Mouse (Mus musculus): ENCODE results near the gene Lef1. TPM values are rescaled to one million over a fixed set of nuclear protein-coding genes. Genes with fewer than 3 reads are reported as not detected.
A peak's percentile ranks its signal among the peaks of the same experiment; 100 is the strongest.

Gene Lef1
- polyA plus RNA-seq, 1 experiment from 2014 or later, result 3.5 TPM

DNA sequence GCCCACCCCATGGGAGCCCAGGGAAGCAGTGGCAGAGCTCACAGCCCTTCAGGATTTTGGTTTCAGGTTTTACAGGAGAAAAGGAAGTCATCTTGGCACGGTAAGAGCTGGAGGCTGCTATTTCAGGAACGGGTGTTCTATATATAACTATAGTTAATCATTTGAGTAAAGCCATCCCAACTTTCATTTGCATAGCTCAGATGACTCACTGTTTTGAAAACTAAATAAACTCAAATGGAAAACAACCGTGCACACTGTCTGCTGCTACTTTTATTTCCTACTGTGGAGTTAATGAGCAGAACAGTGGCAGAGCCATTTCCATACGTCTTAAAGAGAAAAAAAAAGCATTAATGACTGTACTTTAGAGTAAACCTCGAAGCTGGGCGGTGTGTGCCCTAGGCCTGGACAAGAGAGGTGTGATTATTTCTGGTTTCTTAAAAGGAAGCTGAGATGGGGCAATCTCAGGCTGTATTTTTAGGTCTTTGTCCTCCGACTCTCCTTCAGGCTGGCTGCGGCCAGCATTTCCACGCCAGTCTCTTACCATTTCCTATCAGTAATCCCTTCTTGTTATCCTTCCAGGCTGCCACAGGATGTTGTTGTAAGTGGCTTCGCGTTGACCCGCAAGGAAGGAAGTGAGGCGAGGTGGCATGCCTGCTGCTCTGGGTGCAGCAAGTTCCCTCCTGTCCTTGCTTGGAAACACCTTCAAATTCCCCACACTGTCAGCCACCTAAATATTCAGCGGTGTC, 29.2 kb downstream of the Lef1 start:
- H3K27me3 ChIP-seq, result no peaks in the 10 kb centered on the region
- ChIA-PET POLR2A (interaction anchor here (0.9 to 1.5 kb wide), 2 partner anchors 29 to 120 kb away, joined by 3 to 6 read pairs; partner anchors contain the start of gene Lef1), CTCF (interaction anchor here (0.8 to 1.6 kb wide), 5 partner anchors 9 to 23 kb away, joined by 3 to 7 read pairs (median 3); no protein-coding TSS in a partner anchor)
- ATAC-seq (peak; percentile 89), DNase-seq (ENCODE audit: low read depth, low spot score) (peak; percentile 69)
- in situ Hi-C loops (cut with MboI; ENCODE audit: low pct_unique_long_range_greater_than_20kb), result no loop called here
- no peak for TF ChIP-seq CTCF (IDR thresholded peaks at IDR 0.05)

DNA sequence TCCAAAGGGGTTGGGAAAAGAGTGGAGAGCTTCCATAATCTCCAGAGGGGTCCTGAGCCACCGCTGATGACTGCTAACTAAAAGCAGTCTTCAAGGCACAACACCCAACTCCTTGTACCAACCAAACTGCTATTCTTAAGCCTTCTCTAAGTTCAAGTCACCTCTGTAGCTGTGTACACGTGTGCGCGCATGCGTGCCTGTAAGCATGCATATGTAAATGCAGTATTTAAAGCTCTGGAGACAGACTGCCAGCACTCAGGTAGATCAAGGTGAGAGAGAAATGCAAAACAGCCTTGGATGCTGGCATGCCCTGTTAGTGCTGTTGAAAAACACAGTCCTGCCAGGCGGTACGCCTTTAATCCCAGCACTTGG, 29.8 kb downstream of the Lef1 start:
- no peaks in the 10 kb centered on the region for H3K27me3 ChIP-seq
- CTCF ChIA-PET, result interaction anchor here (1.2 to 1.6 kb wide), 3 partner anchors 12 to 23 kb away, joined by 3 read pairs; no protein-coding TSS in a partner anchor
- POLR2A ChIA-PET, result interaction anchor here (1.5 kb wide), 1 partner anchor 30 kb away, joined by 6 read pairs; the partner anchor contains the start of gene Lef1
- TF ChIP-seq CTCF (IDR thresholded peaks at IDR 0.05), result no peak
- ATAC-seq (no peak), DNase-seq (ENCODE audit: low read depth, low spot score) (no peak)
- in situ Hi-C loops (cut with MboI; ENCODE audit: low pct_unique_long_range_greater_than_20kb), result no loop called here

DNA sequence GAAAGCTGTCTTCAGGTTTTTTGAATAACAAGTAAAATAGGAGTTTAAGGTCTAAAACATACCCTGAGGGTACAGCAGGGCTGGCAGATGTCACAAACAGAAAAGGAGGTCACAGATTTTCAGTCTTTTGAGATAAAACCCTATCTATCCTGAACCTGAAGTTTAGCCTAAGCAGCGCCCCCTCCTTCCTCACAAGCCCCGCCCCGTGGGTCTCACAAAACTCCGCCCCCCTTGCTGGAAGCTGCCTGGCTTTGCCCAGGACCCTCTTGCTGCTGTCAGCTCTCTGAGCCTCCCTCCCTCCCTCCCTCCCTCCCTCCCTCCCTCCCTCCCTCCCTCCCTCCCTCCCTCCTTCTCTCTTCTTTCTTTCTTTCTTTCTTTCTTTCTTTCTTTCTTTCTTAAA, 31.3 kb downstream of the Lef1 start:
- TF ChIP-seq CTCF (IDR thresholded peaks at IDR 0.05), result no peak
- no peaks in the 10 kb centered on the region for H3K27me3 ChIP-seq
- ATAC-seq (no peak), DNase-seq (ENCODE audit: low read depth, low spot score) (no peak)
- CTCF ChIA-PET, result no interaction called here
- POLR2A ChIA-PET, result interaction anchor here (0.6 kb wide), 1 partner anchor 380 kb away, joined by 3 read pairs; no protein-coding TSS in a partner anchor
- in situ Hi-C loops (cut with MboI; ENCODE audit: low pct_unique_long_range_greater_than_20kb), result no loop called here

DNA sequence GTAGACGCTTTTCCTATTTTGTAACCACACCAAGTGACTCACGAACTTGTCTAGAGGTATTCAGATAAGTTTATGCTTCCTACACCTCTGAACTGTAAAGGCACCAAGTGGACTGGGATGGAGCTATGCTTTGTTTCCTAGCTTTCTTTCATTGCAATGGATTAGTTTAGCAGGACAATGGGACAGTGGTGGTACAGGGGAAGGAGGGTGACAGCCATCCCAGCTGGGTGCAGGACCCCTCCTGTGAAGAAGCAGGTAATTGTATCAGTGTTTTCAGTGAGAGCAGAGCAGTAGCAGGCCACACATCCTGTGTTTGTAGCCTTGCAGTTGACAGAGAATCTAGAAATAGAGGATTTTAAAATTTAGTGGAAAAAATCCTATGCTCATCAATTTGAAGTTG, 34.0 kb downstream of the Lef1 start:
- POLR2A ChIA-PET, result no interaction called here
- DNase-seq (ENCODE audit: low read depth, low spot score), result no peak
- in situ Hi-C loops (cut with MboI; ENCODE audit: low pct_unique_long_range_greater_than_20kb), result no loop called here
- H3K27me3 ChIP-seq, result no peaks in the 10 kb centered on the region
- no peak for TF ChIP-seq CTCF (IDR thresholded peaks at IDR 0.05)
- no peak for ATAC-seq
- CTCF ChIA-PET, result interaction anchor here (1.3 kb wide), 1 partner anchor 11 kb away, joined by 3 read pairs; no protein-coding TSS in a partner anchor

DNA sequence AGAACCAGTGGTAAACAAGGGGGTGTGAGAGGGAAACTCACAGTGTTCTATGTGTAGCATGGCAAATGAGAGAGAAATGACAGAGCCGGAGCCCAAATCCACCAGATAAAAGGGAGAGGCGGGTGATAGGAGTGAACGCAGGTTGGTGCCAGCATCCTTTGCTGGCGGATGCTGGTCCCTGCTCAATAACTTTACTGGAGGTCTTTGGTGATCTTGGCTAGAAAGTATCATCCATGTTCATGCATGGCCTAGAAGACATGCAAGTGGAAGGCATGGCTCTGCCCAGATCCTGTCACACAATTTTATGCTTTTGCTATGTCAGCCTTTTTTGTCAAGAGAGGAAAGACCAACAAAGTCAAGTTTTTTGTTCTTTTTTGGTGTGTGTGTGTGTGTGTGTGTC, 42.6 kb downstream of the Lef1 start:
- TF ChIP-seq CTCF (IDR thresholded peaks at IDR 0.05), result no peak
- in situ Hi-C loops (cut with MboI; ENCODE audit: low pct_unique_long_range_greater_than_20kb), result no loop called here
- DNase-seq (ENCODE audit: low read depth, low spot score) (no peak), ATAC-seq (no peak)
- ChIA-PET CTCF (no interaction called here), POLR2A (no interaction called here)
- no peaks in the 10 kb centered on the region for H3K27me3 ChIP-seq

- DNase-seq (ENCODE audit: low read depth, low spot score) (no peak), ATAC-seq (no peak)
- POLR2A ChIA-PET, result no interaction called here
- CTCF ChIA-PET, result interaction anchor here (1.4 to 1.5 kb wide), 2 partner anchors 11 to 21 kb away, joined by 3 read pairs; no protein-coding TSS in a partner anchor
- in situ Hi-C loops (cut with MboI; ENCODE audit: low pct_unique_long_range_greater_than_20kb), result no loop called here
- TF ChIP-seq CTCF (IDR thresholded peaks at IDR 0.05), result no peak
- no peaks in the 10 kb centered on the region for H3K27me3 ChIP-seq
Measured at GRCm38 (mm10) chr3:131153896-131154295, 43.6 kb downstream of the Lef1 start.

- DNase-seq (ENCODE audit: low read depth, low spot score), result no peak
- ChIA-PET POLR2A (no interaction called here), CTCF (interaction anchor here (1.4 to 1.9 kb wide), 3 partner anchors 10 to 22 kb away, joined by 3 to 6 read pairs (median 3); no protein-coding TSS in a partner anchor)
- no peak for TF ChIP-seq CTCF (IDR thresholded peaks at IDR 0.05)
- in situ Hi-C loops (cut with MboI; ENCODE audit: low pct_unique_long_range_greater_than_20kb), result no loop called here
- H3K27me3 ChIP-seq, result no peaks in the 10 kb centered on the region
- no peak for ATAC-seq
Measured at GRCm38 (mm10) chr3:131154576-131154975, 44.3 kb downstream of the Lef1 start.

DNA sequence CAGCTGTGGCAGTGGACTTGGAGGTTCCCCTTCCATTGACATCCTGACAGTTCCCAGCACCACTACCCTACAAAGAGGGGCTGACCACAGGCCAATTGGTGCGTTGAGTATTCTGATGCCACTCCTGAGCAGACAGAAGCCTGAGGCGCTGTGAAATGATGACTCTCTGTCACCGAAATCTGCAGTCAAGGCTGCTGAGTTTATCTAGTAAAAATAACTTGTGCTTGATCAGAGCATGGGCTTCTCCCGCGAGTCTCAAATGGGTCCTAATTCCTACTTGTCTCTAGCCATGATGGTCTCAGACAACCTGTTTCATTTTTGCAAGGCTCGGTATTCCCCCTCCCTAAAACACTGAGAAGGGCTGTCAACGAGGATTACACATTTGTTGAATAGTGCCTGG, 44.8 kb downstream of the Lef1 start:
- in situ Hi-C loops (cut with MboI; ENCODE audit: low pct_unique_long_range_greater_than_20kb), result no loop called here
- ATAC-seq, result no peak
- no peak for TF ChIP-seq CTCF (IDR thresholded peaks at IDR 0.05)
- no peak for DNase-seq (ENCODE audit: low read depth, low spot score)
- H3K27me3 ChIP-seq, result no peaks in the 10 kb centered on the region
- CTCF ChIA-PET, result interaction anchor here (1.2 to 1.9 kb wide), 5 partner anchors 10 to 29 kb away, joined by 3 to 6 read pairs (median 3); no protein-coding TSS in a partner anchor
- POLR2A ChIA-PET, result no interaction called here

DNA sequence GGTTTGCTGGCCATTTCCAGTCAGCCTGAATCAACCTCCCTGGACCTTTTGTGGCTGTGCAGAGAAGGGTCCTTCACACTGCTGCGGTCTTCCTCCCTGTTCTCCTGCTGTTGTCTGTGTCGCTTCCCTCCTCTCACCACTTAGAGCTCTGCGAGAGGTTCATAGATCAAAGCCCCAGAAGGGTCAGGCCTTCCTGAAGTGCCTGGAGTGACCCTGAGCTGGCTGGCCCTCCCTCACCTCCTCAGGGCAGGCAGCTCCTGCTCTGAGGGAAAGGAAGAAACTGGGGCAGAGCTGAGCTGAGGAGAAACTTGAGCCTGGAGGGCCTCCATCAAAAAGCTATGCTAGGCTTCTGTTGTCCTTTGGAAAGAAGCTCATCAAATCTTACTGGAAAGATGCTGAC, 45.4 kb downstream of the Lef1 start:
- POLR2A ChIA-PET, result no interaction called here
- TF ChIP-seq CTCF (IDR thresholded peaks at IDR 0.05), result no peak
- in situ Hi-C loops (cut with MboI; ENCODE audit: low pct_unique_long_range_greater_than_20kb), result no loop called here
- CTCF ChIA-PET, result interaction anchor here (0.9 to 1.9 kb wide), 4 partner anchors 11 to 30 kb away, joined by 3 to 6 read pairs (median 4); no protein-coding TSS in a partner anchor
- DNase-seq (ENCODE audit: low read depth, low spot score) (no peak), ATAC-seq (no peak)
- H3K27me3 ChIP-seq, result no peaks in the 10 kb centered on the region

DNA sequence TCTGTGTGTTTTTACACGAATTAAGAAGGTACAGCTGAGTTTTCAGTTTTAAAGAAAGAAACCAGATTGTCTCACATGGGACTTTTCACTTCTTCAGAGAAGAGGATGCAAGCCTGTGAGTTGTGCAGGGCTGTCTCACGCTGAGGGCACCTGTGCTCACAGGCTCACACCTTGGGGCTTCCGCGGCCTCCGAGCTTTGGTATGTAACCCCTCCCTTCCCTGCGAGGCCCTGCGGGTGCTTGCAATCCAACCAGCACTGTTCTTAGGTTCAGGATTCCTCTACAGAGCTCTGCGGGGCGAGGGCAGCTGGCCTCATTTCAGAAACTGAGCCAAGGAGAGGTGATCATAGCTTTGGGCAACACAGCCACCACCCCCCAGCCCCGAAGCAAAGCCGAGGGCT, 46.1 kb downstream of the Lef1 start:
- H3K27me3 ChIP-seq, result no peaks in the 10 kb centered on the region
- DNase-seq (ENCODE audit: low read depth, low spot score), result no peak
- ChIA-PET CTCF (interaction anchor here (0.9 to 1.9 kb wide), 5 partner anchors 10 to 32 kb away, joined by 3 to 6 read pairs (median 3); no protein-coding TSS in a partner anchor), POLR2A (no interaction called here)
- TF ChIP-seq CTCF (IDR thresholded peaks at IDR 0.05), result no peak
- in situ Hi-C loops (cut with MboI; ENCODE audit: low pct_unique_long_range_greater_than_20kb), result no loop called here
- no peak for ATAC-seq

GRCm38 (mm10) chr3:131157471-131157870, 47.2 kb downstream of the Lef1 start:
- in situ Hi-C loops (cut with MboI; ENCODE audit: low pct_unique_long_range_greater_than_20kb), result no loop called here
- no peaks in the 10 kb centered on the region for H3K27me3 ChIP-seq
- ChIA-PET POLR2A (no interaction called here), CTCF (no interaction called here)
- DNase-seq (ENCODE audit: low read depth, low spot score) (no peak), ATAC-seq (no peak)
- no peak for TF ChIP-seq CTCF (IDR thresholded peaks at IDR 0.05)
